Mouse (Mus musculus): Measurements from ENCODE around the gene Insm1. TPM values are rescaled to one million over a fixed set of nuclear protein-coding genes. Genes with fewer than 3 reads are reported as not detected.

Gene Insm1
- polyA plus RNA-seq, 1 experiment from 2014 or later = 0.09 TPM

DNA sequence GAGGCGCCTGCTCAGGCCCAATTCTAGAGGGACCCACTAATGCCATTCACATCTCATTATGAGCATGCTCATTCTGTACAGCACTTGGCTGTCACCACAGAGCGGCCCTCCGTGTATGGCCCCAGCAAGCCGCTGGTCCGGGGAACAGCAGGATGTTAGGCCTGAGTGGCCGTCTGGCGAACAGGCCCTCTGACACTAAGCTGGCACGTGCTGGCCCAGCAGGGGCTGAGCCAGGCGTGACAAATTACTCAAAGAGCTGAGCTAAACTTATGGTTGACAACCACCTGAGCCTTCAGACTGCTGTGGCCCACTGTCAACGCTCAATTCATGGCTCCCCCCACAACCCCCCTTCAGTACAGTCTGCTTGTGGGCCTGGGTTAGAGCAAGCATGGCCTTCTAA lies 40.5 kb downstream of the Insm1 start:
- no peaks in the 10 kb centered on the region for H3K36me3 ChIP-seq (ENCODE audit: control insufficient read depth, insufficient read depth, low read length)
- no peak overlapping the region for H3K27ac ChIP-seq (replicated peaks; ENCODE audit: low read depth, low read length)
- no peak overlapping the region for H3K9ac ChIP-seq (ENCODE audit: low read length)
- no peaks in the 10 kb centered on the region for H3K9me3 ChIP-seq (ENCODE audit: control insufficient read depth, low read length)
- peak; percentile 78 for ATAC-seq (ENCODE audit: insufficient number of reproducible peaks, low FRiP score, low TSS enrichment, low read depth)
- H3K27me3 ChIP-seq (ENCODE audit: control insufficient read depth, insufficient read depth, low read length) = no peaks in the 10 kb centered on the region
- H3K4me3 ChIP-seq (ENCODE audit: low read depth, low read length) = no peak overlapping the region
- H3K4me2 ChIP-seq (ENCODE audit: low read depth, severe bottlenecking) = no peak overlapping the region
- H3K4me1 ChIP-seq (ENCODE audit: control insufficient read depth, insufficient read depth, low read length) = peaks cover 10% of the 10 kb centered on the region
- WGBS = 13% methylated on average over 10 of the region's 10 CpGs
- DNase-seq (ENCODE audit: low spot score) = peak; percentile 56

DNA sequence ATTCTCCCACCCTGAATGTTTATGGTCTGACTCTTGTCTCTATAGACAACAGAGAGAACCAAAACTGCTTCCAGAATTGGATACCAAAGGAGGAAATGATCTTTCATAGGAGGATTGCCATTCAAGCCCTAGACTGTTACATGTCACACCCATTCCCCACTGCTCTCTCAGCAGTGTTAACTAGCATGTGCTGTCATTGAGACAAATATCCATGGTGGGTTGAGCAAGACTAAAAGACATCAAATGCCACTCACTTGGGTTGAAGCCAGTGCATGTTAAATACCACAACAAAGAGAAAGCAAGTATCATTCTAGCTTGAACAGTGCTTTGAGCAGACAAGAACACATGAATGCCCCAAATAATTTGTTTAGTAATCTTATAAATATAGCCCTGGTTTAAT lies 41.2 kb downstream of the Insm1 start:
- H3K9me3 ChIP-seq (ENCODE audit: control insufficient read depth, low read length) = no peaks in the 10 kb centered on the region
- no peak overlapping the region for H3K4me2 ChIP-seq (ENCODE audit: low read depth, severe bottlenecking)
- no peak overlapping the region for H3K9ac ChIP-seq (ENCODE audit: low read length)
- no peaks in the 10 kb centered on the region for H3K36me3 ChIP-seq (ENCODE audit: control insufficient read depth, insufficient read depth, low read length)
- no peak for DNase-seq (ENCODE audit: low spot score)
- peaks cover 10% of the 10 kb centered on the region for H3K4me1 ChIP-seq (ENCODE audit: control insufficient read depth, insufficient read depth, low read length)
- H3K4me3 ChIP-seq (ENCODE audit: low read depth, low read length) = no peak overlapping the region
- H3K27me3 ChIP-seq (ENCODE audit: control insufficient read depth, insufficient read depth, low read length) = no peaks in the 10 kb centered on the region
- H3K27ac ChIP-seq (replicated peaks; ENCODE audit: low read depth, low read length) = no peak overlapping the region
- no peak for ATAC-seq (ENCODE audit: insufficient number of reproducible peaks, low FRiP score, low TSS enrichment, low read depth)

DNA sequence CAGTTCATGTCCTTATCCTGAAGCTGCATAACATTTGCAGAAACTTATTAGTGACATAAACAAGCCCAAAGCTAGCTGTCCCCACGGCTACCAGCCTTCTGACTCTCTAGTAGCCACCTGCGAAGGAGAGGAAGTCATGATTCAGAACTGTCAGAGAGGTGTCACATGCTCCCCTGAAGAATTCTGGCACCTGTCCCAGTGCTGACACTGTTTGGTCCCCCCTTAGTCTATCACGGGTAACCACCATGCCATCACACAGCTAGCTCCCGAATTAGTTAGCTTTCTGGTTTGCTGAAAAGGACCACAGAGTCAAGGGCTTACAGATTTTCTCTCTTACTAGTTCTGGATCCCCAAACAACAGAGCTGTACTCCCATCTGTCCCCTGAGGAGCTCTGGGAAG lies 43.3 kb downstream of the Insm1 start:
- H3K9ac ChIP-seq (ENCODE audit: low read length) = no peak overlapping the region
- H3K9me3 ChIP-seq (ENCODE audit: control insufficient read depth, low read length) = no peaks in the 10 kb centered on the region
- ATAC-seq (ENCODE audit: insufficient number of reproducible peaks, low FRiP score, low TSS enrichment, low read depth) = no peak
- H3K36me3 ChIP-seq (ENCODE audit: control insufficient read depth, insufficient read depth, low read length) = no peaks in the 10 kb centered on the region
- no peak for DNase-seq (ENCODE audit: low spot score)
- WGBS = 73% methylated on average over 4 of the region's 4 CpGs
- peaks cover 10% of the 10 kb centered on the region for H3K4me1 ChIP-seq (ENCODE audit: control insufficient read depth, insufficient read depth, low read length)
- H3K4me2 ChIP-seq (ENCODE audit: low read depth, severe bottlenecking) = no peak overlapping the region
- H3K27me3 ChIP-seq (ENCODE audit: control insufficient read depth, insufficient read depth, low read length) = no peaks in the 10 kb centered on the region
- no peak overlapping the region for H3K4me3 ChIP-seq (ENCODE audit: low read depth, low read length)
- no peak overlapping the region for H3K27ac ChIP-seq (replicated peaks; ENCODE audit: low read depth, low read length)

DNA sequence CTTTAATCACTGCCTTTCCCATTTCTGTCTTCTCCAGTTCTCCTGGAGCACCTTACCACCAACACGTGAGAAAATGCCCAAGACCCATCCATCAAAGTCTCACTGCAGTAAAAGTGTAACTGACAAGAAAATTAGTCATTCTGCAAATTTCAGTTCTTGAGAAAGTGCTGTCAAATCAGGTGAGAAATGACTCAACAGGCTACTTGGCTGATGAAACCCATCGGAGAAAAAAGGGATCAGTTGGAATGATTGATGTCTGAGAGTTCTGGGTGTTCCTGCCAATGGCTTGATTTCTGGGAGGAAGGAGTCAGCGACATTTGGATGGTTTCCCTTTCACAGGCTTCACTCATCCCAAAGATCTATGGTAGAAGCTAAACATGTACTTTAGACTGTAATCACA lies 44.8 kb downstream of the Insm1 start:
- no peak for DNase-seq (ENCODE audit: low spot score)
- 62% methylated on average over 3 of the region's 3 CpGs for WGBS

More for the DNA sequence above, 44.8 kb downstream of the Insm1 start:
- H3K36me3 ChIP-seq (ENCODE audit: control insufficient read depth, insufficient read depth, low read length) = no peaks in the 10 kb centered on the region
- no peak overlapping the region for H3K9ac ChIP-seq (ENCODE audit: low read length)
- no peak overlapping the region for H3K4me2 ChIP-seq (ENCODE audit: low read depth, severe bottlenecking)
- no peaks in the 10 kb centered on the region for H3K27me3 ChIP-seq (ENCODE audit: control insufficient read depth, insufficient read depth, low read length)
- no peak for ATAC-seq (ENCODE audit: insufficient number of reproducible peaks, low FRiP score, low TSS enrichment, low read depth)
- H3K27ac ChIP-seq (replicated peaks; ENCODE audit: low read depth, low read length) = no peak overlapping the region
- no peak overlapping the region for H3K4me3 ChIP-seq (ENCODE audit: low read depth, low read length)
- H3K9me3 ChIP-seq (ENCODE audit: control insufficient read depth, low read length) = no peaks in the 10 kb centered on the region
- peaks cover 9% of the 10 kb centered on the region for H3K4me1 ChIP-seq (ENCODE audit: control insufficient read depth, insufficient read depth, low read length)

All from limb, embryonic 11.5 days (tissue).